Comparison of ENCODE assay signal across 11 mouse cellular contexts in genomic region chr11:26640314-26640785, GRCm38 (mm10). TPM values are rescaled to one million over a fixed set of nuclear protein-coding genes. Genes with fewer than 3 reads are reported as not detected.
DNase-seq lines count a peak whose midpoint lies in the region; ATAC-seq and TF ChIP-seq lines count a peak whose summit lies in the region.
"Had no signal": no experiment of that assay in that cellular context is flagged by ENCODE, and none has a peak within 500 bp of the region (broad histone marks: within the 10 kb centered on the region; RNA-seq: fewer than 3 reads in every experiment).

No protein-coding gene starts in this region.

- no peak overlapping the region for H3K9ac ChIP-seq in intestine, postnatal 0 days (ENCODE audit: low read depth, low read length)
- H3K9ac ChIP-seq in forebrain, embryonic 16.5 days (replicated peaks; ENCODE audit: low read depth, low read length): no peak overlapping the region
- H3K9ac ChIP-seq in midbrain, postnatal 0 days (replicated peaks; ENCODE audit: low read length, poor library complexity, severe bottlenecking): no peak overlapping the region
- H3K9ac ChIP-seq: forebrain, embryonic 13.5 days had no signal

- no peak overlapping the region for H3K27ac ChIP-seq in intestine, postnatal 0 days (ENCODE audit: low read depth, low read length)
- no peak overlapping the region for H3K27ac ChIP-seq in forebrain, embryonic 16.5 days (ENCODE audit: low read length)
- H3K27ac ChIP-seq in midbrain, postnatal 0 days (ENCODE audit: low read depth, low read length): no peak overlapping the region
- H3K27ac ChIP-seq: forebrain, embryonic 13.5 days had no signal

- no peaks in the 10 kb centered on the region for H3K36me3 ChIP-seq in intestine, postnatal 0 days (ENCODE audit: control insufficient read depth, insufficient read depth)
- H3K36me3 ChIP-seq in forebrain, embryonic 16.5 days (ENCODE audit: control insufficient read depth, insufficient read depth): no peaks in the 10 kb centered on the region
- H3K36me3 ChIP-seq in midbrain, postnatal 0 days (ENCODE audit: insufficient read depth, low read length): no peaks in the 10 kb centered on the region

- peak; percentile 98 for ATAC-seq in CD4-positive, CD25-positive, alpha-beta regulatory T cell, adult 4 months
- no peak for ATAC-seq in intestine, postnatal 0 days
- ATAC-seq in monocyte, adult 5-6 weeks (replicated peaks; ENCODE audit: insufficient number of reproducible peaks, low FRiP score, low TSS enrichment, poor library complexity, severe bottlenecking): peak; percentile 97
- no peak for ATAC-seq in forebrain, embryonic 16.5 days
- no peak for ATAC-seq in midbrain, postnatal 0 days (ENCODE audit: low FRiP score)
- ATAC-seq: forebrain, embryonic 13.5 days had no signal

- no peaks in the 10 kb centered on the region for H3K9me3 ChIP-seq in intestine, postnatal 0 days (ENCODE audit: control insufficient read depth)
- no peaks in the 10 kb centered on the region for H3K9me3 ChIP-seq in forebrain, embryonic 16.5 days (ENCODE audit: control insufficient read depth, low read length)
- 0 out of 2 replicates have a peak, but pooled peaks cover 8% of the 10 kb centered on the region for H3K9me3 ChIP-seq in midbrain, postnatal 0 days (ENCODE audit: low read length)
- H3K9me3 ChIP-seq: forebrain, embryonic 13.5 days had no signal

- 0 out of 2 replicates have a peak overlapping the region, but pooled peaks have one; percentile 10 for H3K4me2 ChIP-seq in intestine, postnatal 0 days (replicated peaks; ENCODE audit: low read depth)
- H3K4me2 ChIP-seq in forebrain, embryonic 16.5 days (ENCODE audit: low read length): no peak overlapping the region
- no peak overlapping the region for H3K4me2 ChIP-seq in midbrain, postnatal 0 days (ENCODE audit: low read depth, low read length, poor library complexity, severe bottlenecking)
- H3K4me2 ChIP-seq: forebrain, embryonic 13.5 days had no signal

- WGBS in intestine, postnatal 0 days: 59% methylated on average over 8 of the region's 8 CpGs
- 73% methylated on average over 8 of the region's 8 CpGs for WGBS in forebrain, embryonic 16.5 days
- WGBS in midbrain, postnatal 0 days: 78% methylated on average over 8 of the region's 8 CpGs

- H3K27me3 ChIP-seq in intestine, postnatal 0 days (replicated peaks; ENCODE audit: control insufficient read depth, insufficient read depth, low read length): no peaks in the 10 kb centered on the region
- no peaks in the 10 kb centered on the region for H3K27me3 ChIP-seq in forebrain, embryonic 16.5 days (replicated peaks; ENCODE audit: control insufficient read depth, insufficient read depth, low read length)
- H3K27me3 ChIP-seq in midbrain, postnatal 0 days (ENCODE audit: insufficient read depth, low read length): no peaks in the 10 kb centered on the region
- H3K27me3 ChIP-seq: forebrain, embryonic 13.5 days had no signal

- H3K4me1 ChIP-seq in intestine, postnatal 0 days (replicated peaks; ENCODE audit: control insufficient read depth, insufficient read depth, low read length): no peaks in the 10 kb centered on the region
- H3K4me1 ChIP-seq in forebrain, embryonic 16.5 days (replicated peaks; ENCODE audit: control insufficient read depth, insufficient read depth, low read length): no peaks in the 10 kb centered on the region
- H3K4me1 ChIP-seq in midbrain, postnatal 0 days (ENCODE audit: insufficient read depth, low read length): no peaks in the 10 kb centered on the region
- H3K4me1 ChIP-seq: forebrain, embryonic 13.5 days had no signal

- no peak for TF ChIP-seq CTCF in intestine, postnatal 0 days (IDR thresholded peaks at IDR 0.05; ENCODE audit: low read depth)
- TF ChIP-seq CTCF in midbrain, postnatal 0 days (IDR thresholded peaks at IDR 0.05): no peak

- no peak overlapping the region for H3K4me3 ChIP-seq in intestine, postnatal 0 days (ENCODE audit: low read depth, low read length)
- no peak overlapping the region for H3K4me3 ChIP-seq in forebrain, embryonic 16.5 days (replicated peaks; ENCODE audit: low read length)
- no peak overlapping the region for H3K4me3 ChIP-seq in midbrain, postnatal 0 days (ENCODE audit: low read depth, low read length)
- H3K4me3 ChIP-seq: forebrain, embryonic 13.5 days had no signal

- DNase-seq in kidney, adult 8-10 months: peak; percentile 1 to 3
- no peak for DNase-seq in kidney, postnatal 14 days
- DNase-seq in midbrain, postnatal 0 days (ENCODE audit: low spot score): no peak
- DNase-seq in adrenal gland, adult 18-20 months (ENCODE audit: low spot score in 2 of 2): no peak
- DNase-seq: cerebellum, postnatal 10 days had no signal

RNA-seq across cellular contexts. Expression of gene Vrk2, which starts 46.6 kb away (rescaled TPM):
- polyA plus RNA-seq in CD4-positive, CD25-positive, alpha-beta regulatory T cell, adult 4 months (2017; shearing (Covaris generic)): 10 to 100 TPM; 48.1 to 52.4 TPM
- polyA plus RNA-seq in intestine, postnatal 0 days (2015; fragmentation: Nextera tagmentation; extraction: Ambion mirVana): 10.1 TPM in 2 replicates
- total RNA-seq in monocyte, adult 5-6 weeks (2017): 47.2 to 74.0 TPM (median 63.8 TPM) in 3 replicates
- polyA plus RNA-seq in forebrain, embryonic 16.5 days (2015; fragmentation: Nextera tagmentation; extraction: Ambion mirVana): 7.0 and 7.5 TPM in 2 replicates
- total RNA-seq in midbrain, postnatal 0 days (2014; rRNA removed): 0.99 and 2.6 TPM in 2 replicates
- polyA plus RNA-seq in midbrain, postnatal 0 days (2015; fragmentation: Nextera tagmentation; extraction: Ambion mirVana): 1.9 and 2.1 TPM in 2 replicates
- total RNA-seq in adrenal gland, adult 18-20 months (2021): 1 to 10 TPM; 5.2 to 5.5 TPM

RNA-seq across cellular contexts. Expression of gene Gm6899, which starts 47.3 kb away (rescaled TPM):
- not detected for polyA plus RNA-seq in CD4-positive, CD25-positive, alpha-beta regulatory T cell, adult 4 months (2017; shearing (Covaris generic))
- 0.27 TPM in 1 of 2 replicates, not detected in the other for polyA plus RNA-seq in intestine, postnatal 0 days (2015; fragmentation: Nextera tagmentation; extraction: Ambion mirVana)
- not detected in 3 replicates for total RNA-seq in monocyte, adult 5-6 weeks (2017)
- not detected in 2 replicates for polyA plus RNA-seq in forebrain, embryonic 16.5 days (2015; fragmentation: Nextera tagmentation; extraction: Ambion mirVana)
- not detected in 2 replicates for total RNA-seq in midbrain, postnatal 0 days (2014; rRNA removed)
- not detected in 2 replicates for polyA plus RNA-seq in midbrain, postnatal 0 days (2015; fragmentation: Nextera tagmentation; extraction: Ambion mirVana)
- not detected for total RNA-seq in adrenal gland, adult 18-20 months (2021)
- polyA plus RNA-seq: forebrain, embryonic 13.5 days; kidney, embryonic 14.5 days had no signal

Comparison
In these comparisons a context has a peak if more than half of its experiments do, and no peak if none do; other contexts are left out.
1. DNase-seq: peak in kidney, adult 8-10 months (2 of 2); none in kidney, postnatal 14 days (single experiment), midbrain, postnatal 0 days (single experiment) and adrenal gland, adult 18-20 months (0 of 2).
2. ATAC-seq: peak in CD4-positive, CD25-positive, alpha-beta regulatory T cell, adult 4 months (single experiment) and monocyte, adult 5-6 weeks (single experiment); none in intestine, postnatal 0 days (single experiment), forebrain, embryonic 16.5 days (single experiment) and midbrain, postnatal 0 days (single experiment).